Mouse (Mus musculus) midbrain, embryonic 14.5 days (tissue): ENCODE results near the gene Aen. TPM values are rescaled to one million over a fixed set of nuclear protein-coding genes. Genes with fewer than 3 reads are reported as not detected.
A peak's percentile ranks its signal among the peaks of the same experiment; 100 is the strongest.

Source experiments
- ATAC-seq: fragments of 200-750 bp; cut with Nextera tagmentation; 2 replicates; pipeline ENCODE4 v1.8.0; 2017; ENCODE audit warnings: moderate number of reproducible peaks, moderate library complexity; ENCODE audit not compliant: low FRiP score, low TSS enrichment
- DNase-seq: peaks from one replicate; pipeline ENCODE4 v3.0.0-alpha.2; 2015
- H3K27ac ChIP-seq: fragments of 300-500 bp; sonication (generic); replicated peaks from 2 replicates; pipeline ENCODE4 v1.5.1; 2014; ENCODE audit warnings: mild to moderate bottlenecking, low read depth, low read length, moderate library complexity
- H3K27me3 ChIP-seq: fragments of 300-500 bp; sonication (generic); 2 replicates; pipeline ENCODE4 v1.6.1; 2014; ENCODE audit warnings: low read length, control low read depth, mixed read lengths; ENCODE audit not compliant: control insufficient read depth, insufficient read depth
- H3K36me3 ChIP-seq: fragments of 300-500 bp; sonication (generic); 2 replicates; pipeline ENCODE4 v1.6.1; 2014; ENCODE audit warnings: low read length, control low read depth; ENCODE audit not compliant: control insufficient read depth, insufficient read depth
- H3K4me1 ChIP-seq: fragments of 300-500 bp; sonication (generic); 2 replicates; pipeline ENCODE4 v1.6.1; 2014; ENCODE audit warnings: mild to moderate bottlenecking, antibody characterized with exemption, low read length, control low read depth; ENCODE audit not compliant: control insufficient read depth, insufficient read depth
- H3K4me2 ChIP-seq: fragments of 300-500 bp; sonication (generic); 2 replicates; pipeline ENCODE4 v1.6.1; 2014; ENCODE audit warnings: mild to moderate bottlenecking, low read length, moderate library complexity
- H3K4me3 ChIP-seq: fragments of 300-500 bp; sonication (generic); replicated peaks from 2 replicates; pipeline ENCODE4 v1.5.1; 2014; ENCODE audit warnings: low read depth, low read length
- H3K9ac ChIP-seq: fragments of 300-500 bp; sonication (generic); replicated peaks from 2 replicates; pipeline ENCODE4 v1.6.1; 2014; ENCODE audit warnings: mild to moderate bottlenecking, low read length, moderate library complexity
- H3K9me3 ChIP-seq: fragments of 300-500 bp; sonication (generic); 2 replicates; pipeline ENCODE4 v1.6.1; 2016; ENCODE audit warnings: low read length, control low read depth, mixed read lengths; ENCODE audit not compliant: control insufficient read depth
- WGBS: fragments of 180-500 bp; shearing (Covaris S2); extraction: QIAGEN DNeasy Blood & Tissue Kit; methylation state at CpG from one replicate; pipeline ENCODE4 v1.1.7; 2014; 5-methylcytosine and 5-hydroxymethylcytosine counted together
- microRNA-seq: library from miRNA; unstranded; fragments of <30 nt; microRNA quantifications from one replicate; pipeline ENCODE4, GENCODE M21; 2016
- polyA plus RNA-seq: library from polyadenylated mRNA; unstranded; fragments of >200 nt; fragmentation: Nextera tagmentation; extraction: Ambion mirVana; gene quantifications from 2 replicates; pipeline ENCODE4 v1.2.1, GENCODE M21; 2014

The Aen gene
- polyA plus RNA-seq, 1 experiment from 2014 or later = 39.1 TPM

DNA sequence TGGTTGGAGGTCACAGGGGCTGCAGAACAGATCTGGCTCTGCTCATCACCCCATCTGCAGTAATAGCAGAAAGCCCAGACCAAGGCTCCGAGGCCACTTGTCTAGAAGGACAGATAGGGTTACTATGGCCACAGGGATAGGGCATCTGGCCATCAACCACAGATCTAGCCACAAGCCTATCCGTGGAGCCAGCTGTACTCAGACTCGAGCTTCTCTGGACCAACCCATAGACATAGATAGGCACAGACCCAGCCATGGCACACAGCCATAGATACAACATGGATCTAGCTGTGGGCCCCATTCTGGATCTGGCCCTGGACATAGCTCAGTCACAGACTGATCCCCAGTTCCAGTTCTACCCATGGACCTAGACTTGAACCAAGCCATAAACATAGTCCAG lies 45.3 kb downstream of the Aen start:
- no peak for ATAC-seq
- H3K4me2 ChIP-seq = no peak overlapping the region
- no peak for DNase-seq
- H3K4me1 ChIP-seq = no peaks in the 10 kb centered on the region
- no peak overlapping the region for H3K9ac ChIP-seq
- H3K27ac ChIP-seq = no peak overlapping the region
- H3K9me3 ChIP-seq = no peaks in the 10 kb centered on the region
- H3K4me3 ChIP-seq = no peak overlapping the region
- no peaks in the 10 kb centered on the region for H3K36me3 ChIP-seq
- no peaks in the 10 kb centered on the region for H3K27me3 ChIP-seq
- 94% methylated on average over 3 of the region's 3 CpGs for WGBS

DNA sequence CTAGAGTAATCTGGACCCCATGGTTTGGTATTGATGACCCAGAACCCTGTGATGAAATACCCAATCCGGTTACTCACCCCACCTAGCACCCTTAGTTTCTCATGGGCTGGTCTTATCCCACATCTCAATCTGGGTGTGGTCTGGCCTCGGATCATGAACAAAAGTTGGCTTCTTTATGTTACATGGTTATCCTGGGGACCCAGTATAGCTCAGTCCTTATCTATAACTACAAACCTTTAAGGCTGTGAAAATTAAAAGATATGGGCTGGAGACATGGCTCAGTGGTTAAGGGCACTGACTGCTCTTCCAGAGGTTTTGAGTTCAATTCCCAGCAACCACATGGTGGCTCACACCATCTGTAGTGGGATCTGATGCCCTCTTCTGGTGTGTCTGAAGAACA lies 46.9 kb downstream of the Aen start:
- Histone ChIP-seq H3K4me1 (no peaks in the 10 kb centered on the region), H3K27ac (no peak overlapping the region), H3K4me3 (no peak overlapping the region), H3K4me2 (no peak overlapping the region), H3K36me3 (no peaks in the 10 kb centered on the region), H3K9me3 (no peaks in the 10 kb centered on the region), H3K27me3 (no peaks in the 10 kb centered on the region), H3K9ac (no peak overlapping the region)
- no peak for DNase-seq
- ATAC-seq = no peak
- 96% methylated on average over 2 of the region's 2 CpGs for WGBS

DNA sequence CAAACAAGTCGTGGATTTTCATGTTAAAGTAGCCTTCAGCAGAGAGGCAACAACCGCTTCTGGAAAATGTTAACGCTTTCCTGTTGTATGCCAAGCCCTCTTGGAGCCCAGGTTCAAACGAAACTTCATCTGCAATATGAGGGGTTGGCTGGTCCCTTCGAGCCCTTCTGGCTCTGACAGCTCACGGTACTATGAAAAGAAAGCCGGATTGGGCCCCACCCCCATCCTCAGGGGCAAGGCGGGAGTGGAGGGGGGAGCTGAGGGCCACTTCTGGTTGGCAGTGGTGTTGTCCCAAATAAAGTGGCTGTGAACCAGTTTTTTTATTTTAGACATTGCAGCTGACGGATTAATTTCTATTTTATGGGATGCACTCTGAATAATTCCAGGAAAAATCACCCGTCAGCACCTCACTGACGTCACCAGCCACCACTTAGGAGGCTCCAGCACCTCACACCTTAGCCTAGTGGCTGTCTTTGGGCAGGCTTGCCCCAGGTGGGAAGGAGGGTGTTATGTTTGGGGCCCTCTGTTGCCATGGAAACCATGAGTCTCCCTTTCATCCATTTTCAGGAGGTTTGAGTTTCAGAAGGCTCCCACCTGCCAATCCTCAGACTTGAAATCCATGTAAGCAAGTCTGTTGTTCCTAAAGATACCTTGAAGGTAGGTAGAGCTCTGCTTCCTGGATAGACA lies 58.4 kb downstream of the Aen start:
- Histone ChIP-seq H3K36me3 (no peaks in the 10 kb centered on the region), H3K27me3 (no peaks in the 10 kb centered on the region), H3K9ac (no peak overlapping the region), H3K4me1 (no peaks in the 10 kb centered on the region), H3K4me2 (0 out of 2 replicates have a peak overlapping the region, but pooled peaks have one; percentile 1), H3K9me3 (no peaks in the 10 kb centered on the region), H3K4me3 (no peak overlapping the region), H3K27ac (no peak overlapping the region)
- DNase-seq (peak; percentile 42), ATAC-seq (no peak)
- 32% methylated on average over 11 of the region's 11 CpGs for WGBS

DNA sequence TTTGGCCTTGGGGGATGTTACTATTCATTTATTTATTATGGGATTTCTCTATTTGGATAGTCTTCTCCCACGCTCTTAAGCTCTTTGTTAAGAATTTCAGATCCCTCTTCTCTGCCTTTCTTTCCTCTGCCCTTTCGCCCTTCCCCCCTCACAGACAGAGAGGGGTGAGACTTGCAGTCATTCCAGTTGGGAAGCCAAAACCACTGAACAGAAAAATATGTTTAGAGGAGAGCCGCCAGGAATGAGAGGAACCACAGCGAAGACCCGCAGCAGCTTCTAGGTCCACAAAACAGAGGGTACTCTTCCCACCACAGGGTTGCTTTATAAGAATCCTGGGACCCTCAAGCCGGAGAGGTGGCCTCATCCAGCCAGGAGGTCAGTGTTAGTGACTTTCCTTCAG lies 59.0 kb downstream of the Aen start:
- Histone ChIP-seq H3K36me3 (no peaks in the 10 kb centered on the region), H3K27me3 (no peaks in the 10 kb centered on the region), H3K4me2 (no peak overlapping the region), H3K4me1 (no peaks in the 10 kb centered on the region), H3K9ac (no peak overlapping the region), H3K9me3 (no peaks in the 10 kb centered on the region), H3K27ac (no peak overlapping the region), H3K4me3 (no peak overlapping the region)
- DNase-seq (no peak), ATAC-seq (no peak)
- WGBS = 82% methylated on average over 6 of the region's 6 CpGs

DNA sequence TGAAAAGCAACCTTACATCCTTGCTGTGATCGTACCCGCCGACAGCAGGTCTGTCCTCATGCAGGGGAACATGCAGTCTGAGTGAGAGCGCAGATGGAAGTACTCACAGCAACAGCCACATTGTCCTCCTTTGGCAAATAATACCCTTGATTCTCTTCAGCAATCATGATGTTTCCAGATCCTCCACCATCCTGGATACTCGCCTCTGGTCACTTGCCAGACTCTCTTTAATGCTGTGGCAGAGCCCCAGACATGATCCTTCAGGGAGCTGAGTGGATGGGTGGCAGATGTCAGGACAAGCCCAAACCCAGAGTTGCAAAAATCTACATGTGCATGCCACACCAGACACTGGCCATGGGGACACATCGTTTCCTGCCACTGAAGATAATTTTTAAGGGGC lies 59.4 kb downstream of the Aen start:
- no peaks in the 10 kb centered on the region for H3K9me3 ChIP-seq
- ATAC-seq (no peak), DNase-seq (no peak)
- no peaks in the 10 kb centered on the region for H3K36me3 ChIP-seq
- no peaks in the 10 kb centered on the region for H3K4me1 ChIP-seq
- WGBS = 88% methylated on average over 6 of the region's 6 CpGs
- no peak overlapping the region for H3K27ac ChIP-seq
- no peaks in the 10 kb centered on the region for H3K27me3 ChIP-seq
- no peak overlapping the region for H3K9ac ChIP-seq
- no peak overlapping the region for H3K4me3 ChIP-seq
- no peak overlapping the region for H3K4me2 ChIP-seq

DNA sequence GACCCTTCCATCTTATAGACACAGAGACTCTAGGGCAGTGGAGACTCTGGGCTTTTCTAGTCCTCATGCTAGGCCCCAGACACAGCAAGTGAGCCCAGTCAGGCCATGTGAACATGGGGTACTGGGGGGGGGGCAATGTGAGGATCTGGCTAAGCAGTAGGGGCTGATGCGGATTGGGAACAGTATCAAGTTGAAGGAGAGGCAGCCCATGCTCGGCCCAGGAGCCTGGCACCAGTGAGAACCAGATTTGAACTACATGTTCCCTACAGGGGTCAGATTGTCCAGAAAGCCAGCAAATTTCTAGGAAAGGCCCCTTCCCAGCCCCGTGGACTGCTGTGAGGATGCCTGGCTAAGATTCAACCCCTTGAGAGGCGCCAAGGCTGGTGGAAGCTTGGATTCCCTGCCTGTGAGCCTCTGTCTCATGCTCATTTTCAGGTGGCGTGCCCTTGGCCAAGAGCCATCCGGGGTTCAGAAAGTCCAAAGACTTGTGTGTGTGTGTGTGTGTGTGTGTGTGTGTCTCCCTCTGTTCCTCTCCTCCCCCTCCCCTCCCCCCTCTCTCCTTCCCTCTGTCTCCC lies 62.9 kb downstream of the Aen start:
- peak; percentile 21 for DNase-seq
- Histone ChIP-seq H3K27ac (no peak overlapping the region), H3K4me2 (no peak overlapping the region), H3K4me1 (no peaks in the 10 kb centered on the region), H3K9me3 (no peaks in the 10 kb centered on the region), H3K27me3 (no peaks in the 10 kb centered on the region), H3K9ac (no peak overlapping the region), H3K36me3 (no peaks in the 10 kb centered on the region), H3K4me3 (no peak overlapping the region)
- no peak for ATAC-seq
- WGBS = 83% methylated on average over 6 of the region's 6 CpGs

Small RNA genes lying within 50 kb of the gene (microRNA-seq; reads per million reads assigned to microRNA genes)
- gene Mir7-2 = 368 reads per million, percentile 69 among the genes with 10 or more reads in this experiment

Other genes with a start within 250 kb of the Aen start
- gene Ntrk3, start 157.8 kb upstream of the Aen start, polyA plus RNA-seq = 27.0 and 27.1 TPM in 2 replicates
- gene Mrps11, start 112.7 kb upstream of the Aen start, polyA plus RNA-seq = 64.0 and 74.8 TPM in 2 replicates
- 55.9 and 60.6 TPM in 2 replicates for gene Mrpl46, start 112.3 kb upstream of the Aen start, polyA plus RNA-seq
- 12.3 and 14.9 TPM in 2 replicates for gene Det1, start 48.6 kb upstream of the Aen start, polyA plus RNA-seq
- gene Isg20, start 17.6 kb downstream of the Aen start, polyA plus RNA-seq = 0.36 and 2.5 TPM in 2 replicates
- gene Acan, start 157.6 kb downstream of the Aen start, polyA plus RNA-seq = 0.08 and 0.09 TPM in 2 replicates
- 1.3 and 1.7 TPM in 2 replicates for gene Hapln3, start 235.2 kb downstream of the Aen start, polyA plus RNA-seq